Mouse (Mus musculus): ENCODE results near the gene Cyp2a12.
"Not testable (repeated sequence)": the region's sequence is repeated elsewhere in the genome, so short reads cannot be mapped to it uniquely, and the experiment has no call there.

Cyp2a12 gene

GRCm38 (mm10) chr7:27028789-27029188 lies at the start of gene Cyp2a12:
TSS of gene Cyp2a12 (plus strand) at chr7:27029081.
- DNase-seq (ENCODE audit: low spot score), result no peak

DNA sequence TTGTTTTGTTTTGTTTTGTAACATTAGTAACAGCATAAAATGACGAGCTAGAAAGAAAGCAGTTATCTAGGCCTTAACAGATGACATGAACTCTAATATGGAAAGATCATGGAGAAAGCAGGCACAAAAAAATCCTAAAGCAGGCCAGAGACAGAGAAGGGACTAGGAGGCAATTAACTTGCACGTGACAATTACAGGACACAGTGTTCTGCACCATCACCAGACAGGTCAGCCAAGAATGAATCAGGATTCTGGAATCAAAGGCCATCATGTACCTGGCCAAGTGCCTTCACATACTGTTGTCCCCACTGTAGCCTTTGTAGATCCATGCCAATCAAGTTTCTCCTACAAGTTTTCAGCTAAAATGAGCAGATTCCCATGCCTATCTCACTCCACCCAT lies 47.4 kb upstream of the Cyp2a12 start:
- DNase-seq (ENCODE audit: low spot score), result not testable (repeated sequence)

- DNase-seq (ENCODE audit: low spot score), result not testable (repeated sequence)
Measured at GRCm38 (mm10) chr7:26981937-26982336, 46.9 kb upstream of the Cyp2a12 start.

GRCm38 (mm10) chr7:26982551-26982950 lies 46.3 kb upstream of the Cyp2a12 start:
- no peak for DNase-seq (ENCODE audit: low spot score)

DNA sequence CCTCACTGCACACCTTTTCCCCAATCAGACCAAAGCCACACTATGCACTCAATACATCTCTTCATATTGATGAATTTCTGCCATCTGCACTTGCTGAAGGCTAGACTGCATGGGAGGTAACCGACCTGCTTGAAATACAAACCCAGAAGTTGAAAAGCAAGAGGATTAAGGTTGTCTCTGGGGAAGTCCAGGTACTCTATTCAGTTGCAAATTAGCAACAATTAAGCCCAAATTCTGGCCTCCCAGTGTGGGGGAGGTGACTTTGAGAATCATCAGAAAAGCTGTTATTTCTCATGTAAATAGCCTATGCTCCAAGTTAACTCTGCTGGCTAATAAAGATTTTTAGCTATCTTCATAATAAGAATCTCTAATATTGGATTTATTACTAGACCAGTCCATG lies 45.7 kb upstream of the Cyp2a12 start:
- not testable (repeated sequence) for DNase-seq (ENCODE audit: low spot score)

GRCm38 (mm10) chr7:27026581-27026980 lies 2.3 kb upstream of the Cyp2a12 start:
- not testable (repeated sequence) for DNase-seq (ENCODE audit: low spot score)

GRCm38 (mm10) chr7:27048886-27049285 lies 20.0 kb downstream of the Cyp2a12 start:
- DNase-seq (ENCODE audit: low spot score), result not testable (repeated sequence)

DNA sequence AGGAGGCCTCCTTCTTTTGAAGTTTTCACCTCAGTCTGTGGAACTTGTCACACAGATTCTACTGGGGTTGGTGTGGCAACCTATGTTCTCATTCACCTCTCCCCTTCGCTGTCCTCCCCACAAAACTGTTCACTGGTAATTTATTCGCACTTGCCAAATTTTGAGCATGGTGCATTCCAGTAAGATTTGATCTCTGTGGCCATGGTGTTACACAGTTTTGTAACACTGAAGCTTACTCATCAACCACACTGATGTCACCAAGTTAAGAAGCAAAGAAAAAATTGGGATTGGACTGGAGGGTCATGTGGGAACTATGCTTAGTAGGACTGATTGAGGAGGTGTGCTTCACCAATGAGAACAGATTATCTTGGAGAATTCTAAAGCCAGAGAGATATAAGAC lies 30.5 kb downstream of the Cyp2a12 start:
- DNase-seq (ENCODE audit: low spot score), result not testable (repeated sequence)

DNA sequence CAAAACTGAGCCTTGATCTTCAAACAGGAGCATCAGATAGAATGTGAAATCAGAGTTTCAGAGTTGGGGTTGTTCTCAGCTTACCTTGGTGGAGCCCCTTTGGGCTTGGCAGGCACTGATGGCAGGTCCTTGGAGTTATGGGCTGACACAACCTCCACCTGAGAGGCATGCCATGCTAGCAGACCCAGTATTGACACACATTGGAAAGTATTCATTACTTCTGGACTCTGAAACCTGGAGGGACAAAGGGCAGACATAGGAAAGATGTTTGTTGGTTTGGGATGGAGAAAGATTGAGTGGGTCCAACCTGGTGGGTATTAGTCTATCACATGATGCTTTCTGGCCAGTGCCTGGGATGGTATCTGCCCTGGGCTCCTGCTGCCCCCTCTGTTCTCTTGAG lies 31.0 kb downstream of the Cyp2a12 start:
- not testable (repeated sequence) for DNase-seq (ENCODE audit: low spot score)

- DNase-seq (ENCODE audit: low spot score), result no peak
Measured at GRCm38 (mm10) chr7:27078641-27079040, 49.8 kb downstream of the Cyp2a12 start.

GRCm38 (mm10) chr7:27081625-27082024 lies 52.7 kb downstream of the Cyp2a12 start:
- DNase-seq (ENCODE audit: low spot score), result no peak

All from layer of hippocampus, adult 11-12 months (tissue).